Mouse (Mus musculus): ENCODE measurements around the gene Ddx59.

GRCm38 (mm10) chr1:136381583-136381982 is 33.5 kb upstream of the Ddx59 start:
- TF ChIP-seq POLR2A (IDR thresholded peaks at IDR 0.05; ENCODE audit: borderline replicate concordance, low read depth, low read length) (no peak), CTCF (IDR thresholded peaks at IDR 0.05; ENCODE audit: low read depth, low read length) (no peak)
